In genomic region chr11:103142441-103143182, GRCm38 (mm10) we compare ENCODE assay signal across 8 mouse cellular contexts. TPM values are rescaled to one million over a fixed set of nuclear protein-coding genes. Genes with fewer than 3 reads are reported as not detected.
A peak's percentile ranks its signal among the peaks of the same experiment; 100 is the strongest.
DNase-seq lines count a peak whose midpoint lies in the region; ATAC-seq and TF ChIP-seq lines count a peak whose summit lies in the region.

No protein-coding gene starts in this region.

- H3K4me3 ChIP-seq in forebrain, embryonic 15.5 days: peak overlapping the region; percentile 41
- peak overlapping the region; percentile 34 for H3K4me3 ChIP-seq in hindbrain, embryonic 13.5 days
- H3K4me3 ChIP-seq in lung, embryonic 14.5 days (ENCODE audit: low read depth, low read length): peak overlapping the region; percentile 23; the same call in 1 of the 2 replicates

- H3K9me3 ChIP-seq in forebrain, embryonic 15.5 days: no peaks in the 10 kb centered on the region
- no peaks in the 10 kb centered on the region for H3K9me3 ChIP-seq in hindbrain, embryonic 13.5 days
- no peaks in the 10 kb centered on the region for H3K9me3 ChIP-seq in lung, embryonic 14.5 days (ENCODE audit: low read depth, low read length)

- peak overlapping the region; percentile 96 for H3K27ac ChIP-seq in forebrain, embryonic 15.5 days (replicated peaks)
- peak overlapping the region; percentile 94 for H3K27ac ChIP-seq in hindbrain, embryonic 13.5 days
- H3K27ac ChIP-seq in lung, embryonic 14.5 days (ENCODE audit: low read depth): peak overlapping the region; percentile 89

- DNase-seq in NIH3T3 (ENCODE audit: low read depth): peak; percentile 56
- peak; percentile 87 for DNase-seq in cerebellum, adult 11 months
- peak; percentile 82 to 86 for DNase-seq in layer of hippocampus, postnatal 10 days (ENCODE audit: low spot score in 2 of 2)
- peak; percentile 80 for DNase-seq in lung, embryonic 14.5 days
- peak; percentile 60 for DNase-seq in retina, embryonic 14.5 days (ENCODE audit: low spot score)

- 21% methylated on average over 8 of the region's 8 CpGs for WGBS in forebrain, embryonic 15.5 days
- 28% methylated on average over 7 of the region's 8 CpGs for WGBS in hindbrain, embryonic 13.5 days
- WGBS in lung, embryonic 14.5 days: 26% methylated on average over 8 of the region's 8 CpGs

- ATAC-seq in forebrain, embryonic 15.5 days (replicated peaks): peak; percentile 96
- peak; percentile 88 for ATAC-seq in hindbrain, embryonic 13.5 days (ENCODE audit: low FRiP score)
- ATAC-seq in lung, embryonic 14.5 days (ENCODE audit: insufficient read depth): peak; percentile 50
- no peak for ATAC-seq in erythroid progenitor cell, adult 5-6 weeks (replicated peaks; ENCODE audit: low FRiP score, poor library complexity, severe bottlenecking)

- 0 out of 2 replicates have a peak, but pooled peaks cover 8% of the 10 kb centered on the region for H3K36me3 ChIP-seq in forebrain, embryonic 15.5 days
- peaks cover 24% of the 10 kb centered on the region for H3K36me3 ChIP-seq in hindbrain, embryonic 13.5 days
- 0 out of 2 replicates have a peak, but pooled peaks cover 11% of the 10 kb centered on the region for H3K36me3 ChIP-seq in lung, embryonic 14.5 days (ENCODE audit: insufficient read depth)

- H3K4me2 ChIP-seq in forebrain, embryonic 15.5 days (replicated peaks): peak overlapping the region; percentile 60
- peak overlapping the region; percentile 54 for H3K4me2 ChIP-seq in hindbrain, embryonic 13.5 days
- H3K4me2 ChIP-seq in lung, embryonic 14.5 days: peak overlapping the region; percentile 48

- TF ChIP-seq CTCF in lung, embryonic 14.5 days (IDR thresholded peaks at IDR 0.05; ENCODE audit: low read depth): peak; percentile 32

- H3K27me3 ChIP-seq in forebrain, embryonic 15.5 days: no peaks in the 10 kb centered on the region
- H3K27me3 ChIP-seq in hindbrain, embryonic 13.5 days: no peaks in the 10 kb centered on the region
- no peaks in the 10 kb centered on the region for H3K27me3 ChIP-seq in lung, embryonic 14.5 days (ENCODE audit: insufficient read depth, low read length)

- H3K4me1 ChIP-seq in forebrain, embryonic 15.5 days: peaks cover 20% of the 10 kb centered on the region
- peaks cover 34% of the 10 kb centered on the region for H3K4me1 ChIP-seq in hindbrain, embryonic 13.5 days (replicated peaks)
- peaks cover 26% of the 10 kb centered on the region for H3K4me1 ChIP-seq in lung, embryonic 14.5 days (ENCODE audit: insufficient read depth)

- peak overlapping the region; percentile 53 for H3K9ac ChIP-seq in forebrain, embryonic 15.5 days (replicated peaks)
- peak overlapping the region; percentile 71 for H3K9ac ChIP-seq in hindbrain, embryonic 13.5 days
- H3K9ac ChIP-seq in lung, embryonic 14.5 days: peak overlapping the region; percentile 32

RNA-seq across cellular contexts. Expression of gene Hexim2, which starts 10.4 kb away (rescaled TPM):
- polyA plus RNA-seq in forebrain, embryonic 15.5 days (2015; fragmentation: Nextera tagmentation; extraction: Ambion mirVana): 20.8 and 23.8 TPM in 2 replicates
- 21.3 and 22.3 TPM in 2 replicates for polyA plus RNA-seq in hindbrain, embryonic 13.5 days (2015; fragmentation: Nextera tagmentation; extraction: Ambion mirVana)
- 10 to 100 TPM; 14.4 to 16.9 TPM for total RNA-seq in layer of hippocampus, postnatal 10 days (2021)
- 9.3 and 9.5 TPM in 2 replicates for polyA plus RNA-seq in lung, embryonic 14.5 days (2014; fragmentation: Nextera tagmentation; extraction: Ambion mirVana)
- 1.8 and 3.8 TPM in 2 replicates for total RNA-seq in erythroid progenitor cell, adult 5-6 weeks (2015; ENCODE audit: low replicate concordance)
- 5.9 and 13.0 TPM in 2 replicates for total RNA-seq in erythroid progenitor cell, adult 5-6 weeks (2017; ENCODE audit: low replicate concordance)

RNA-seq across cellular contexts. Expression of gene Hexim1, which starts 26.6 kb away (rescaled TPM):
- 3.4 and 3.8 TPM in 2 replicates for polyA plus RNA-seq in forebrain, embryonic 15.5 days (2015; fragmentation: Nextera tagmentation; extraction: Ambion mirVana)
- 3.6 and 4.3 TPM in 2 replicates for polyA plus RNA-seq in hindbrain, embryonic 13.5 days (2015; fragmentation: Nextera tagmentation; extraction: Ambion mirVana)
- total RNA-seq in layer of hippocampus, postnatal 10 days (2021): 10 to 100 TPM; 38.0 to 38.7 TPM
- 5.3 and 5.8 TPM in 2 replicates for polyA plus RNA-seq in lung, embryonic 14.5 days (2014; fragmentation: Nextera tagmentation; extraction: Ambion mirVana)
- 7.5 and 14.1 TPM in 2 replicates for total RNA-seq in erythroid progenitor cell, adult 5-6 weeks (2015; ENCODE audit: low replicate concordance)
- total RNA-seq in erythroid progenitor cell, adult 5-6 weeks (2017; ENCODE audit: low replicate concordance): 20.8 and 26.7 TPM in 2 replicates

RNA-seq across cellular contexts. Expression of gene Fmnl1, which starts 28.3 kb away (rescaled TPM):
- polyA plus RNA-seq in forebrain, embryonic 15.5 days (2015; fragmentation: Nextera tagmentation; extraction: Ambion mirVana): 1.7 and 3.1 TPM in 2 replicates
- 3.1 and 3.3 TPM in 2 replicates for polyA plus RNA-seq in hindbrain, embryonic 13.5 days (2015; fragmentation: Nextera tagmentation; extraction: Ambion mirVana)
- total RNA-seq in layer of hippocampus, postnatal 10 days (2021): 10 to 100 TPM; 83.4 to 87.0 TPM
- polyA plus RNA-seq in lung, embryonic 14.5 days (2014; fragmentation: Nextera tagmentation; extraction: Ambion mirVana): 2.5 and 2.8 TPM in 2 replicates
- total RNA-seq in erythroid progenitor cell, adult 5-6 weeks (2015; ENCODE audit: low replicate concordance): 33.2 and 49.9 TPM in 2 replicates
- total RNA-seq in erythroid progenitor cell, adult 5-6 weeks (2017; ENCODE audit: low replicate concordance): 9.2 and 22.3 TPM in 2 replicates

RNA-seq across cellular contexts. Expression of gene Acbd4, which starts 41.1 kb away (rescaled TPM):
- 14.6 and 14.8 TPM in 2 replicates for polyA plus RNA-seq in forebrain, embryonic 15.5 days (2015; fragmentation: Nextera tagmentation; extraction: Ambion mirVana)
- 7.3 and 9.0 TPM in 2 replicates for polyA plus RNA-seq in hindbrain, embryonic 13.5 days (2015; fragmentation: Nextera tagmentation; extraction: Ambion mirVana)
- 10 to 100 TPM; 63.1 to 66.1 TPM for total RNA-seq in layer of hippocampus, postnatal 10 days (2021)
- polyA plus RNA-seq in lung, embryonic 14.5 days (2014; fragmentation: Nextera tagmentation; extraction: Ambion mirVana): 11.0 and 14.4 TPM in 2 replicates
- total RNA-seq in erythroid progenitor cell, adult 5-6 weeks (2015; ENCODE audit: low replicate concordance): 13.4 and 21.6 TPM in 2 replicates
- 25.6 and 60.5 TPM in 2 replicates for total RNA-seq in erythroid progenitor cell, adult 5-6 weeks (2017; ENCODE audit: low replicate concordance)

RNA-seq across cellular contexts. Expression of gene Plcd3, which starts 41.2 kb away (rescaled TPM):
- 1.9 and 2.3 TPM in 2 replicates for polyA plus RNA-seq in forebrain, embryonic 15.5 days (2015; fragmentation: Nextera tagmentation; extraction: Ambion mirVana)
- 1.5 and 1.9 TPM in 2 replicates for polyA plus RNA-seq in hindbrain, embryonic 13.5 days (2015; fragmentation: Nextera tagmentation; extraction: Ambion mirVana)
- 10 to 100 TPM; 13.4 to 13.7 TPM for total RNA-seq in layer of hippocampus, postnatal 10 days (2021)
- 1.0 and 2.5 TPM in 2 replicates for polyA plus RNA-seq in lung, embryonic 14.5 days (2014; fragmentation: Nextera tagmentation; extraction: Ambion mirVana)
- total RNA-seq in erythroid progenitor cell, adult 5-6 weeks (2015; ENCODE audit: low replicate concordance): 1.4 TPM in 1 of 2 replicates, not detected in the other
- total RNA-seq in erythroid progenitor cell, adult 5-6 weeks (2017; ENCODE audit: low replicate concordance): 3.1 TPM in 1 of 2 replicates, not detected in the other
